Mouse (Mus musculus) hematopoietic stem cell, adult 5-6 weeks (primary cell): ENCODE data around the gene Sidt1. TPM values are rescaled to one million over a fixed set of nuclear protein-coding genes. Genes with fewer than 3 reads are reported as not detected.
"Not testable (repeated sequence)": the region's sequence is repeated elsewhere in the genome, so short reads cannot be mapped to it uniquely, and the experiment has no call there.

Experiments used
- ATAC-seq, 2 experiments: fragments of 125-278 bp in 1 of 2; replicated peaks in 1 of 2; 2 replicates each; pipeline ENCODE4 v1.8.0; 2016 to 2017; ENCODE audit warnings: inconsistent platforms in 2 of 2, mild to moderate bottlenecking in 2 of 2, moderate number of reproducible peaks in 2 of 2, low read depth in 1 of 2, moderate TSS enrichment in 1 of 2; ENCODE audit not compliant: low FRiP score in 2 of 2, poor library complexity in 2 of 2, severe bottlenecking in 2 of 2, insufficient read depth in 1 of 2, low TSS enrichment in 1 of 2
- total RNA-seq: library from RNA; stranded (forward); fragments of 172-1452, 232-1000 nt; gene quantifications from 2 replicates; pipeline ENCODE4 v1.2.3, GENCODE M21; 2017

Sidt1 gene
- total RNA-seq, 1 experiment from 2014 or later = 0.25 TPM

- ATAC-seq = no peak
Observed at GRCm38 (mm10) chr16:44320232-44320631, 12.8 kb downstream of the Sidt1 start.

- ATAC-seq = no peak
Observed at GRCm38 (mm10) chr16:44316350-44316749, 16.6 kb downstream of the Sidt1 start.

GRCm38 (mm10) chr16:44313422-44313821, 19.6 kb downstream of the Sidt1 start:
- ATAC-seq = peak; percentile 53 to 56; a peak in 1 of 4 replicates

GRCm38 (mm10) chr16:44305606-44306005, 27.4 kb downstream of the Sidt1 start:
- no peak for ATAC-seq

GRCm38 (mm10) chr16:44303822-44304221, 29.2 kb downstream of the Sidt1 start:
- ATAC-seq = no peak

- no peak for ATAC-seq
Observed at GRCm38 (mm10) chr16:44302126-44302892, 30.7 kb downstream of the Sidt1 start.

- ATAC-seq = no peak
Observed at GRCm38 (mm10) chr16:44299438-44300093, 33.4 kb downstream of the Sidt1 start.

- no peak for ATAC-seq
Observed at GRCm38 (mm10) chr16:44293960-44294359, 39.0 kb downstream of the Sidt1 start.

- not testable (repeated sequence) for ATAC-seq
Observed at GRCm38 (mm10) chr16:44292681-44293080, 40.3 kb downstream of the Sidt1 start.

GRCm38 (mm10) chr16:44289004-44289648, 43.9 kb downstream of the Sidt1 start:
- no peak for ATAC-seq

GRCm38 (mm10) chr16:44287356-44287950, 45.5 kb downstream of the Sidt1 start:
- ATAC-seq = no peak

- no peak for ATAC-seq
Observed at GRCm38 (mm10) chr16:44282614-44283325, 50.2 kb downstream of the Sidt1 start.

GRCm38 (mm10) chr16:44282036-44282435, 51.0 kb downstream of the Sidt1 start:
- ATAC-seq = no peak

GRCm38 (mm10) chr16:44280806-44281205, 52.2 kb downstream of the Sidt1 start:
- ATAC-seq = no peak

GRCm38 (mm10) chr16:44277212-44277611, 55.8 kb downstream of the Sidt1 start:
- no peak for ATAC-seq

GRCm38 (mm10) chr16:44271371-44272038, 61.5 kb downstream of the Sidt1 start:
- ATAC-seq = no peak

- no peak for ATAC-seq
Observed at GRCm38 (mm10) chr16:44270606-44271005, 62.4 kb downstream of the Sidt1 start.
